Comparison of ENCODE assay signal across 31 mouse cellular contexts in genomic region chr2:170658520-170658919, GRCm38 (mm10). TPM values are rescaled to one million over a fixed set of nuclear protein-coding genes. Genes with fewer than 3 reads are reported as not detected.
DNase-seq lines count a peak whose midpoint lies in the region; ATAC-seq lines count a peak whose summit lies in the region.
"Had no signal": no experiment of that assay in that cellular context is flagged by ENCODE, and none has a peak within 500 bp of the region (broad histone marks: within the 10 kb centered on the region; RNA-seq: fewer than 3 reads in every experiment).

No protein-coding gene starts in this region.

- no peak for ATAC-seq in embryonic facial prominence, embryonic 13.5 days (ENCODE audit: insufficient number of reproducible peaks, insufficient read depth, low FRiP score, low TSS enrichment, low read depth)
- no peak for ATAC-seq in midbrain, embryonic 11.5 days (ENCODE audit: low FRiP score)
- ATAC-seq in embryonic facial prominence, embryonic 15.5 days (ENCODE audit: insufficient number of reproducible peaks, low FRiP score, low TSS enrichment, low read depth): no peak
- ATAC-seq in midbrain, embryonic 16.5 days: no peak
- ATAC-seq: liver, embryonic 12.5 days had no signal

- H3K36me3 ChIP-seq in embryonic facial prominence, embryonic 13.5 days: no peaks in the 10 kb centered on the region
- H3K36me3 ChIP-seq in embryonic facial prominence, embryonic 10.5 days (replicated peaks): no peaks in the 10 kb centered on the region
- no peaks in the 10 kb centered on the region for H3K36me3 ChIP-seq in midbrain, embryonic 11.5 days (ENCODE audit: control insufficient read depth, insufficient read depth, low read length)
- H3K36me3 ChIP-seq in midbrain, embryonic 10.5 days: no peaks in the 10 kb centered on the region
- no peaks in the 10 kb centered on the region for H3K36me3 ChIP-seq in embryonic facial prominence, embryonic 15.5 days
- H3K36me3 ChIP-seq in midbrain, embryonic 16.5 days (ENCODE audit: control insufficient read depth, insufficient read depth, low read length): no peaks in the 10 kb centered on the region
- H3K36me3 ChIP-seq: forebrain, embryonic 12.5 days; liver, embryonic 12.5 days; stomach, embryonic 15.5 days had no signal

- peak overlapping the region; percentile 33 for H3K4me2 ChIP-seq in embryonic facial prominence, embryonic 13.5 days
- no peak overlapping the region for H3K4me2 ChIP-seq in midbrain, embryonic 11.5 days
- H3K4me2 ChIP-seq in embryonic facial prominence, embryonic 15.5 days (replicated peaks): peak overlapping the region; percentile 4; the same call in 1 of the 2 replicates
- H3K4me2 ChIP-seq in midbrain, embryonic 16.5 days (ENCODE audit: low read length): no peak overlapping the region
- H3K4me2 ChIP-seq: forebrain, embryonic 12.5 days; heart, embryonic 11.5 days; liver, embryonic 12.5 days had no signal

- peaks cover 25% of the 10 kb centered on the region for H3K4me1 ChIP-seq in embryonic facial prominence, embryonic 13.5 days
- peaks cover 32% of the 10 kb centered on the region for H3K4me1 ChIP-seq in embryonic facial prominence, embryonic 10.5 days
- peaks cover 14% of the 10 kb centered on the region for H3K4me1 ChIP-seq in midbrain, embryonic 11.5 days (ENCODE audit: control insufficient read depth, insufficient read depth, low read length)
- H3K4me1 ChIP-seq in midbrain, embryonic 10.5 days: peaks cover 59% of the 10 kb centered on the region
- H3K4me1 ChIP-seq in embryonic facial prominence, embryonic 15.5 days: peaks cover 15% of the 10 kb centered on the region
- H3K4me1 ChIP-seq in midbrain, embryonic 16.5 days (ENCODE audit: control insufficient read depth, insufficient read depth, low read length): peaks cover 28% of the 10 kb centered on the region
- H3K4me1 ChIP-seq: liver, embryonic 12.5 days; stomach, embryonic 15.5 days had no signal

- peak overlapping the region; percentile 60 for H3K27ac ChIP-seq in embryonic facial prominence, embryonic 13.5 days
- H3K27ac ChIP-seq in embryonic facial prominence, embryonic 10.5 days (replicated peaks): no peak overlapping the region
- no peak overlapping the region; the same call in 1 of the 2 replicates for H3K27ac ChIP-seq in midbrain, embryonic 11.5 days (ENCODE audit: low read depth, low read length)
- no peak overlapping the region for H3K27ac ChIP-seq in midbrain, embryonic 10.5 days (replicated peaks)
- H3K27ac ChIP-seq in embryonic facial prominence, embryonic 15.5 days (replicated peaks): peak overlapping the region; percentile 45
- H3K27ac ChIP-seq in midbrain, embryonic 16.5 days (ENCODE audit: low read length): peak overlapping the region; percentile 51; the same call in 1 of the 2 replicates
- H3K27ac ChIP-seq: layer of hippocampus, adult 2 months; liver, embryonic 12.5 days; stomach, embryonic 15.5 days had no signal

- intact Hi-C loops in left cerebral cortex, postnatal 10 days (cut with DNase I): loop anchor here (10.0 kb wide), 1 partner anchor 196 kb away; no protein-coding TSS in a partner anchor

- DNase-seq in embryonic facial prominence, embryonic 10.5 days (ENCODE audit: low spot score): no peak
- DNase-seq in midbrain, embryonic 11.5 days (ENCODE audit: low spot score, missing footprints): peak; percentile 88
- no peak for DNase-seq in midbrain, embryonic 10.5 days (ENCODE audit: low spot score)
- no peak for DNase-seq in left cerebral cortex, postnatal 10 days (ENCODE audit: extremely low spot score in 1 of 2, low spot score in 2 of 2)
- DNase-seq in layer of hippocampus, adult 18-20 months (ENCODE audit: low spot score in 2 of 2): no peak
- DNase-seq: adrenal gland, postnatal 36 days; cerebellum, adult 11-12 months; heart, postnatal 14 days; kidney, adult 11 months; kidney, postnatal 10 days; layer of hippocampus, postnatal 36 days; lung, adult 2 months; lung, postnatal 4 days; right cerebral cortex, postnatal 14 days; thymus, adult 2 months had no signal

- no peak overlapping the region for H3K4me3 ChIP-seq in embryonic facial prominence, embryonic 13.5 days
- H3K4me3 ChIP-seq in embryonic facial prominence, embryonic 10.5 days: no peak overlapping the region
- H3K4me3 ChIP-seq in midbrain, embryonic 11.5 days (ENCODE audit: low read depth, low read length): no peak overlapping the region
- no peak overlapping the region for H3K4me3 ChIP-seq in midbrain, embryonic 10.5 days
- no peak overlapping the region for H3K4me3 ChIP-seq in embryonic facial prominence, embryonic 15.5 days (replicated peaks)
- H3K4me3 ChIP-seq in midbrain, embryonic 16.5 days (ENCODE audit: low read depth, low read length): no peak overlapping the region
- H3K4me3 ChIP-seq: forebrain, embryonic 12.5 days; layer of hippocampus, adult 2 months; liver, embryonic 12.5 days; stomach, embryonic 15.5 days had no signal

- H3K9ac ChIP-seq in embryonic facial prominence, embryonic 13.5 days: no peak overlapping the region
- H3K9ac ChIP-seq in midbrain, embryonic 11.5 days (ENCODE audit: low read length): no peak overlapping the region
- H3K9ac ChIP-seq in embryonic facial prominence, embryonic 15.5 days: no peak overlapping the region
- H3K9ac ChIP-seq in midbrain, embryonic 16.5 days (ENCODE audit: low read depth, low read length): no peak overlapping the region
- H3K9ac ChIP-seq: liver, embryonic 12.5 days; stomach, embryonic 15.5 days had no signal

- no peaks in the 10 kb centered on the region for H3K9me3 ChIP-seq in embryonic facial prominence, embryonic 13.5 days
- H3K9me3 ChIP-seq in embryonic facial prominence, embryonic 10.5 days: no peaks in the 10 kb centered on the region
- H3K9me3 ChIP-seq in midbrain, embryonic 11.5 days (ENCODE audit: control insufficient read depth, low read length): no peaks in the 10 kb centered on the region
- 0 out of 2 replicates have a peak, but pooled peaks cover 4% of the 10 kb centered on the region for H3K9me3 ChIP-seq in midbrain, embryonic 10.5 days (replicated peaks)
- no peaks in the 10 kb centered on the region for H3K9me3 ChIP-seq in embryonic facial prominence, embryonic 15.5 days (replicated peaks)
- H3K9me3 ChIP-seq in midbrain, embryonic 16.5 days (replicated peaks; ENCODE audit: control insufficient read depth, low read length, poor library complexity, severe bottlenecking): no peaks in the 10 kb centered on the region
- H3K9me3 ChIP-seq: forebrain, embryonic 12.5 days; stomach, embryonic 15.5 days had no signal

- no peaks in the 10 kb centered on the region for H3K27me3 ChIP-seq in embryonic facial prominence, embryonic 13.5 days
- H3K27me3 ChIP-seq in embryonic facial prominence, embryonic 10.5 days (replicated peaks; ENCODE audit: low read depth, poor library complexity, severe bottlenecking): no peaks in the 10 kb centered on the region
- H3K27me3 ChIP-seq in midbrain, embryonic 11.5 days (ENCODE audit: control insufficient read depth, insufficient read depth, low read length): no peaks in the 10 kb centered on the region
- H3K27me3 ChIP-seq in midbrain, embryonic 10.5 days (ENCODE audit: low read depth, poor library complexity, severe bottlenecking): no peaks in the 10 kb centered on the region
- no peaks in the 10 kb centered on the region for H3K27me3 ChIP-seq in embryonic facial prominence, embryonic 15.5 days
- no peaks in the 10 kb centered on the region for H3K27me3 ChIP-seq in midbrain, embryonic 16.5 days (ENCODE audit: control insufficient read depth, insufficient read depth, low read depth, low read length)
- H3K27me3 ChIP-seq: liver, embryonic 12.5 days; stomach, embryonic 15.5 days had no signal

- 28% methylated on average over 7 of the region's 7 CpGs for WGBS in embryonic facial prominence, embryonic 13.5 days
- 46% methylated on average over 7 of the region's 7 CpGs for WGBS in embryonic facial prominence, embryonic 10.5 days
- WGBS in midbrain, embryonic 11.5 days: 69% methylated on average over 7 of the region's 7 CpGs
- WGBS in midbrain, embryonic 10.5 days: 67% methylated on average over 7 of the region's 7 CpGs
- WGBS in embryonic facial prominence, embryonic 15.5 days: 27% methylated on average over 7 of the region's 7 CpGs
- WGBS in midbrain, embryonic 16.5 days: 49% methylated on average over 7 of the region's 7 CpGs

RNA-seq across cellular contexts. Expression of gene 4930470P17Rik, which starts 56.7 kb away (rescaled TPM):
- polyA plus RNA-seq in embryonic facial prominence, embryonic 13.5 days (2015; fragmentation: Nextera tagmentation; extraction: Ambion mirVana): not detected in 2 replicates
- polyA plus RNA-seq in embryonic facial prominence, embryonic 10.5 days (2016; fragmentation: Nextera tagmentation; extraction: Ambion mirVana): not detected in 2 replicates
- not detected in 2 replicates for polyA plus RNA-seq in midbrain, embryonic 11.5 days (2014; fragmentation: Nextera tagmentation; extraction: Ambion mirVana)
- polyA plus RNA-seq in midbrain, embryonic 10.5 days (2016; fragmentation: Nextera tagmentation; extraction: Ambion mirVana): not detected in 2 replicates
- not detected in 2 replicates for polyA plus RNA-seq in embryonic facial prominence, embryonic 15.5 days (2015; fragmentation: Nextera tagmentation; extraction: Ambion mirVana)
- polyA plus RNA-seq in midbrain, embryonic 16.5 days (2015; fragmentation: Nextera tagmentation; extraction: Ambion mirVana): 0.15 TPM in 1 of 2 replicates, not detected in the other
- total RNA-seq in left cerebral cortex, postnatal 10 days (2021): not detected
- total RNA-seq in layer of hippocampus, adult 18-20 months (2021): not detected
- total RNA-seq: adrenal gland, postnatal 36 days; ES-E14; gastrocnemius, adult 8-10 months; granulocyte monocyte progenitor cell, adult 5-6 weeks; heart, postnatal 14 days; layer of hippocampus, adult 2 months; layer of hippocampus, postnatal 36 days; left cerebral cortex, postnatal 25 days had no signal
- polyA plus RNA-seq: forebrain, embryonic 12.5 days; frontal cortex, adult 2 months; heart, embryonic 11.5 days; liver, embryonic 12.5 days; lung, adult 2 months; neural tube, embryonic 11.5 days; spleen, adult 2 months; stomach, embryonic 15.5 days; thymus, adult 2 months; urinary bladder, adult 2 months had no signal

Comparison
In these comparisons a context has a peak if more than half of its experiments do, and no peak if none do; other contexts are left out.
1. H3K27ac ChIP-seq: peak in embryonic facial prominence, embryonic 13.5 days (single experiment), embryonic facial prominence, embryonic 15.5 days (single experiment) and midbrain, embryonic 16.5 days (single experiment); none in embryonic facial prominence, embryonic 10.5 days (single experiment), midbrain, embryonic 11.5 days (single experiment) and midbrain, embryonic 10.5 days (single experiment).
2. H3K4me2 ChIP-seq: peak in embryonic facial prominence, embryonic 13.5 days (single experiment) and embryonic facial prominence, embryonic 15.5 days (single experiment); none in midbrain, embryonic 11.5 days (single experiment) and midbrain, embryonic 16.5 days (single experiment).